Mouse (Mus musculus) adipocyte (in vitro differentiated cells): ENCODE data around the gene Nme7.

Source experiments
- DNase-seq: peaks from one replicate; pipeline ENCODE4 v3.0.0-alpha.2; 2016; ENCODE audit warnings: low spot score

The Nme7 gene

GRCm38 (mm10) chr1:164460921-164461697 lies 157.2 kb downstream of the Nme7 start:
- DNase-seq: no peak

DNA sequence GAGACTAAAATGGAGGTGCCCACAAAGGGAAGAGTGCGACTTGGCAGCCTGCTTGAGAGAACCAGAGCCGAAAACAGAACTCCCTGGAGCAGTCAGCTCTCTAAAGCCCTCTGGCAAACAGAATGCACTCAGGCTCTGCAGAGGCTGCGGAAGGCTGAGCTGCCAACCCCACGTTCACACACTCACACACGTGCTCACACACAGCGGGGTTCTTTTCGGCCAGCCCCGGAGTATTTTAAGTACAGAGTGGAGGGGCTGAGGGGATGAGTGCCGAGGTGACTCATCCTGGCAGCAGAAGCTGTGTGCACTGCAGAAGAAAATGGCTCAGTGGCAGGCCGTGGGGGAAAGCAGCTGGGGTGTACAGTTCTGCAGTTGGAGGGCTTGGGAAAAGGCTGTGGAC lies 157.8 kb downstream of the Nme7 start:
- no peak for DNase-seq

GRCm38 (mm10) chr1:164467406-164467805 lies 163.5 kb downstream of the Nme7 start:
- no peak for DNase-seq

DNA sequence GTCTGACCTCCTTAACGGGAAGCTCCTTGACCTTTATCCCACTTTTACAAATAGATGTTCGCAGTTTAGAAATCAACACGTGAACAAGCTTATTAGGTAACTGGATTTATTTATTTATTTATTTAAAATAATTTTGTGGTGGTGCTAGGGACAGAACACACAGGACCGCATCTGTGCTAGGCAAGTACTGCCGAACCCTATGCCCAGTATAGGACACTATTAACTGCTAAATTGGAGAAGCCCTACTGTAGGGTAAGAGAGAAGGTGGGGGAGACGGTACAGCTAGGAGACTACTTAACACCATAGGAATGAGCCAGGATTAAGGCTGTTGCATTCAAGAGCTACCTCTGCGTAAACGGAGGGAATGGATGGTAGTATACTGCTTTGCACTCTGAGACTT lies 164.4 kb downstream of the Nme7 start:
- DNase-seq: no peak

GRCm38 (mm10) chr1:164470985-164471384 lies 167.1 kb downstream of the Nme7 start:
- DNase-seq: no peak

- no peak for DNase-seq
Observed at GRCm38 (mm10) chr1:164471632-164472031, 167.7 kb downstream of the Nme7 start.

- no peak for DNase-seq
Observed at GRCm38 (mm10) chr1:164473398-164473797, 169.5 kb downstream of the Nme7 start.

GRCm38 (mm10) chr1:164474310-164474709 lies 170.4 kb downstream of the Nme7 start:
- no peak for DNase-seq

GRCm38 (mm10) chr1:164474778-164475511 lies 171.0 kb downstream of the Nme7 start:
- DNase-seq: no peak

GRCm38 (mm10) chr1:164475895-164476294 lies 172.0 kb downstream of the Nme7 start:
- no peak for DNase-seq

DNA sequence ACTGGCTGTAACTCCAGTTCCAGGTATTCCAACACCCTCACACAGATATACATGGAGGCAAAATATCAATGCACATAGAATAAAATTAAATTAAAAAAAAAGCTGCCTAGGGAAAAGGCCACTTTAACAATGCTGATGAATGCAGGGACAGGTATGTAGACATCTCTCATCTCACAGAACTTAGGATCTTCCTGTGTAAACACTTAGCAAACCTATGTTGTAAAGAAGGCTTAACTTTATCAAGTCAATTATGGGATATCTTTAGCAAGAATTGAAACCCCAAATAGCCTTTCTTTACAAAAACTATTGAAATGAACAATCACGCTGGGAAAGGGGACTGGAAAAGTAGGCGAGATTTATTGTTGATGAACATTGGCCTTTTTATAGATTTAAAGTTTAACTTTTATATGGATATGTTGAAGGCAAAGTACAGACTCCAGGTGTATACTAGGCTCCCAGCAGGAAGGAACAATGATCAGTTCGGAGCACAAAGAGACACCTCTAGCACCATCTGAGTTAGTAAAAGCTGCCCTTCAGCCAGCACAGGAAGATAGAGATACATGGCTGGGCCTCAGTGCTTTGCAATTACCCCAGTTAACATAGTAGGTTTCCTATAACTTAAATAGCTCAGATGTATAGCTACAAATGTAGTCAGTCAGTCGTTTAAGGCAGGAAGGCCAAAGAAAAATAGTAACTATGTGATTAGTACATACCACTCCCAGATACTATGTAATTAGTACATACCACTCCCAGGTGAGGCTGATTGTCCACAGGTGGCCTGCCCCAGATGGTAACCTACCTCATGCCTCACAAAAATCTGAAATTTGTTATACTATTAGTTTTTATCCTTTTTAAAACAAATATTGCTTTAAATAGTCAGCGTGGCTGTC lies 177.1 kb downstream of the Nme7 start:
- DNase-seq: no peak

DNA sequence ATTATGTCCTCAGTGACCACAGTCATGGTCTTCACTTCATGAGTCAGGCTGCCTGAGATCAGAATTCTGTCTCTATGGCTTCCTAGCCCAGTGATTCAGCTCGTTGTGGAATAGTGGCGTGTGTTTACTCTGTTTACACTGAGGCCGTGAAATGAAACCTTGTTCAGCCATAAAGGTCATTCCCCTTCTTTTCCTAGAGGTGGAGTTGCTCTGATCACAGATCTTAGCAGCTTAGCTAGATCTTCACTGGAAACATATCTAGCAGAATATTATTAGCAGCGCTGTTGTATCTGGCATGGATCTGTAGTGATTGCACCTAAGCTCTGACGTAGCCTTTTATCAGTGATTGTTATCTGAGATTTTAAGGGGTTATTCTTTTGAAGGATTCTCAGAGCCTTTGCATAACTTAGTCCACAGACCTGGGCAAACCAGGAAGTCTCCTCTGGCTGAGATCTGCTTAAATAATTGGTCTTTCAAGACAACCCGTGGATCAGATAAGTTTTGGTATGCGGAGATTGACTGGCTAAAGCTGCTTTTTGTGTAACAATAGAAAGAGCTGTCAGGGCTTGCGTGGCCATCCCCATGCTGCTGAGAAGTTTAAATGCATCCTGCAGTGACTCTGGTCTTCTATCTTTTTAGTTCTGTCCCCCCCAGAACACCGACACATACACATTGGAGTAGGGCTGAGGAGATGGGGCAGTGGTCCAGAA lies 177.9 kb downstream of the Nme7 start:
- no peak for DNase-seq

DNA sequence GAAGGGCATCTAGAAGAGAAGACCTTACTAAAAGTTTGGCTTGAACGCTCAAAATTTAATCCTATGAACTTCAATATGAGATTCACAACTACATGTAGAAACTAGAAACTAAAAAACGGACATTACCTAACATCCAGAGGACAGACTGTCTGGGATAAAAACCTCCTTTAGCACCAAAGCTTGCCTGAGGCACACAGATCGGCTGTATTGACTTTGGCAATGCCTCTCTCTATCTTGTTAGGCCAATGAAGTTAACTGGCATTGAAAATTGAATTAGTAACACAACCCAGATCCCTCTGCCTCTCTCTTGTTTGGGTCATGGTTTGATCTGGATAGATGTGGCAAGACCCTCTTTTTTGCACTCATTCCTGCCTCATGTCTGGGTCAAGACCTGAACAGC lies 178.9 kb downstream of the Nme7 start:
- DNase-seq: no peak

GRCm38 (mm10) chr1:164483728-164484127 lies 179.8 kb downstream of the Nme7 start:
- DNase-seq: no peak
